Mouse (Mus musculus) brain, adult 2 months (tissue): Measurements from ENCODE around the gene Wnt2.
A peak's percentile ranks its signal among the peaks of the same experiment; 100 is the strongest.

Source experiments
- DNase-seq: peaks from one replicate; pipeline ENCODE4 v3.0.0; 2011; ENCODE audit warnings: low read depth, low spot score

Wnt2 gene

DNA sequence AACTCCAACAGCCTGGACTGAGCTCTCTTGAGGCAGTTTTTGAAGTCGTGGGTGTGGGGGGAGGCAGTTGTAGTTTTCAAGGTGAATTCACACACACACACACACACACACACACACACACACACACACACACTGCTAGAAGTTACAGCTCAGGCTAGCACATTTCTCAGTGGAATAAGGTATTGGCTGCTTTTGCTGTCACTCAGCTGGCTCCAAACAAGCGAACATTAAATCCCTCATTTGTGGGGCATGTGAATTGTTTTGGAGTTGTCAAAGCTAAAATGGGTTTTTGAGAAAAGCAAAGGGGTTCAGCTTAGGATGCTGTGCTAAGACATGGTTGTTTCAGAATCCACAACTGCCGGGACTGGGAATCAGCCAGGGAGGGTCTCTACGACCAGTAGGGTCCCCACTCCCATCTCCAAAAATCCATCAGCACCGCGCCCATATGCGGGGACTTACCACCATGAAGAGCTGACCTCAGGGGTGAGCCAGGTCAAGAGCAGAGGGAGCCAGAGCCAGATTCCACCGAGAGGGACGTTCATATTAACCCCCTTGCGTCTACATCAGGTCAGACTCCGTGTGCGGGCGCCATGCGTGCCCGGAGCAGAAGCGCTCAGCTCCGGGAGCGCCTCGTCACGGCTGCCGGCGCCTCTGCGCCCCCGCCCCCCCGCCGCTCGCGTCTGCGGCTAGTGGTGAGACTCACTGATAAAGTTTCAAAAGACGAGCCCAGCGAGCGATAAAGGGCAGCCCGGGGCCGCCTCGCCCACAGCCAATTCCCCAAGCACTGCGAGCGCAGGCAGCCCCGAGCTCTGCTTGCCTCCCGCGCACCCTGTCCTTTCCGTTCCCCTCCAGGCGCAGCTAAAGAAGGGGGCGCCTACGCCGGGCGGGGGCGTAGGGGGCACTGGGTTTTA lies at the start of gene Wnt2:
Wnt2 (minus strand) TSS at position 840 of the 911 bp plus-strand sequence.
- peak; percentile 64 for DNase-seq

DNA sequence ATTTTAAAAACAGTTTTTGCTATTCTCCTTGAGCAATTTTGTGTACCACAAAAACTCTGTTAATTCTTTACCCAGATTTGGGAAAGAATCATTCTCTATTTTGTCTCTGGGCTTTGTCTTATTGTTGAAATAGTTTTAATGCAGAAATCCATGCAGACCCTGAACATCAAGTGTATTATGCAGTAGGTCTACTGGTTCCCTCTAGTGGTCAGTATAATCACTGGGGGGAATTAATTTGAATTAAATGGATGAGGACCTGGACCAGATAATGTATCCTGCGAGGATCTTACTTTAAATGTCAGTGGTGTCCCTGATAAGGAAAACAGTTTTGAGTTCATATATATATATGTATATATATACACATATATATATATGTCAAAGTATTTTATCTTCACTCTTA lies 48.2 kb upstream of the Wnt2 start:
- peak; percentile 37 for DNase-seq

DNA sequence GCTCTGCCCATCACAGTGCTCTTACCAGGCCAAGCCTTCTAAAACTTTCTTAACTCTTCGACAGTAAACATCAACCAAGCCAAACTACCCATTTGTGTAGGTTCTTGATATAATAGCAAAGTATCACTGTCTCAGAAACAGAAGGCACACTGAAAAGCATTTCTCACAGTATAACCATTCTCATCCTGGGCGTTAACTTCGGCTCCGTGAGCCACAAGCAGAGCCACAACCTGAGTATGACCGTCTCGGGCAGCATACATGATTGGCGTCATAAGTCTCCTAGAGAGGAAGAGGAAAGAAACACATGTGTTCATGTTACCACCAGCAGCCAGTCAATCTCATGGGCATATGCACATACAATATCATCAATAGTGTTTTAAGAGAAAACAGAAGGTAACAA lies 46.6 kb upstream of the Wnt2 start:
- no peak for DNase-seq

DNA sequence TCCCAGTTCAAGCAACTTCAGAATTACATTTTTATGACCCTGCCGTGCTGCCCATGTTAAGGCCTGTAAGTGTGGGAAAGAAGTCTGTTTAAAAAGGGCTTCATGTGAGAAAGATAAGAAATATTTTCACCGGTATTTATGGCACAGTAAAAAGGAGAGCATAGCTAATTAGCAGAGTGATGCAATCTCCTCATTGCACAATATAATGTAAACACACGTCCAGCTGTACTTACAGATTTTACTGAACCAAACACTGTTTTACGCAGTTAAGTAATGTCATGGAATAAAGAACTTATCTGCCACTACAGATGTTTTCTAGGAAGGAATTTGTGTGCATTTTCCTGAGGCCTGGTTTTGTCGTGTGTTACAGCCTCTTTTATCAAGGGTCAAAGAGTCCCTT lies 46.2 kb upstream of the Wnt2 start:
- DNase-seq = no peak

DNA sequence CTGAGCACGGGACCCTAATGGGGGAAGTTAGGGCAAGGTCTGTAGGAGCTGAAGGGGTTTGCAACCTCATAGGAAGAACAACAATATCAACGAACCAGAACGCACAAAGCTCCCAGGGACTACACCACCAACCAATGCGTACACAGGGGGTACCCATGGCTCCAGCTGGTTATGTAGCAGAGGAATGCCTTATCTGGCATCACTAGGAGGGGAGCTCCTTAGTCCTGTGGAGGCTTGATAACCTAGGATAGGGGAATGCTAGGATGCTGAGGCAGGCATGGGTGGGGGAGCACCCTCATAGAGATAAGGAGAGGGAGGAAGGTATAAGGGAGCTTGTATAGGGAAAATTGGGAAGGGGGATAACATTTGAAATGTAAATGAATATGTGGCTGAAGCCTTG lies 27.5 kb upstream of the Wnt2 start:
- DNase-seq = no peak

DNA sequence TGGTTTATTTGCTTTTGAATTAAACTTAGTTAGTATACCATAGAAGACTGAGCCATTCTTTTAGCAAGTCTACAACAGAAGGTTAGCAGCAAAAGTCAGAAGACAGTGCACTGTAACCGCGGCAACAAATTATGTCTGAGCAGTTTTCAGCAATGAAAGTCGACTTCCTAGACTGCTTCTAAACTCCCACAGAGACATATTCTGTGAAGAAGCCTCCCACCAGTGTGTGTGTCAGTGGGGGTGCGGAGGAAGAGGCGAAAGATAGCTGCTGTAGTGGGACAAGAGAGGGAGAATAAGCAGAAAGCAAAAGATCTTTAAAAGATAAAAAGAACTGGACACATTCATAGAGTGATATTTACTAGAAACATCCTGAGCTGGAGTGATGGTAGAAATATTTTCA lies 21.3 kb upstream of the Wnt2 start:
- peak; percentile 72 for DNase-seq

DNA sequence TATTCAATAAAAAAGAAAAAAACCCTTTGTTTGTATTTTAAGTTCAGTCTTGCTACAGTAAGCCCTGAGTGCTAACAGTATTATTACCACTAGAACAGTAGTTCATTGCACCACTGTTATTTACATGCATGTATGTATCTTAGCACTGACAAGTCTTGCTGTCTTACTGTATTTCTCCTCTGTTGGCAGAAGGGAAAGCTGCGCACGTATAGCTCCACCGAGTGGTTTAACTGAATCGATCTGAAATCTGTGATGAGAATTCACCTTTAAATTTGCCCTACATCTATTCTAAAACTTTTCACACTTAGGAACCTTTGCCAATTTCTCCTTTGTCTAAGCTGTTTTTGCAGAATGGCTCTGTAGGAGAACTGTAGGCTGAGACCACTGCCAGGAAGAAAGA lies 13.9 kb upstream of the Wnt2 start:
- peak; percentile 34 for DNase-seq

DNA sequence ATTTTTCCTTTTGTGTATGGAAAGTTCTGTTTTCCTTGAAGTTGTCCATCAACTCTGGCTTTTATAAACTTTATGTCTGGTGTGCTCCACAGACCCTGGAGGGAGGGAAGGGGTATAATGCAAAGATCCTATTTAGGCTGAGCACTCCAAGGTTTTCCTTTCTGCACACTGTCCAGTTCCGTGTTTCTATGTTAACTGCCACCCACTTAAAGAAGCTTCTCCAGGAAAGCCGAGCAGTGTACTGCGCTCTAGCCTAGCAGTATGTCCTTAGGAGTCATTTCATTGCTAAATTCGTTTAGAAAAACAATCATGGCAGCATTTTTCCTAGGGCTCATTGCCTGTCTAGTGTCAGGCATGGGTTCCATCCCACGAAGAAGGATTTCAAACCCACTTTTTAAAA lies 12.8 kb upstream of the Wnt2 start:
- no peak for DNase-seq

DNA sequence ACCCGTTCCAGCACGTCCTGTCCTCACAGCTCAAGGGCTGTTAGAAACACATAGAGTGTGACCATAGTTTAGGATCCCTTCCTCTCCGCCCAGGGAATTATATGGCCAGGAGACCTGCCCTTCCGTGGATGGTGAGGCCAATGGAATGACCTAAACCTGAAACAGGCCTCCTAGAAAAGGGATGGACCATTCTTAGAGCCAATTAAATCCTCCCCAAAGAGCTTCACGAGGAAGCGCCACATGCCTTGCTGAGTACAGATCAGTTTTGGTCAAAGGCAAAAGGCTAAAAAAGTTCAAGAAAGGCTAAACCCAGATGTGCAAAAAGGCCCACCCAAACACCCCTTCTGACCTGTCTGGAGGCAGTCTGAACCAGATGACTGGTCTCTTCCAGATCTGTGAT lies 1.9 kb upstream of the Wnt2 start:
- no peak for DNase-seq

DNA sequence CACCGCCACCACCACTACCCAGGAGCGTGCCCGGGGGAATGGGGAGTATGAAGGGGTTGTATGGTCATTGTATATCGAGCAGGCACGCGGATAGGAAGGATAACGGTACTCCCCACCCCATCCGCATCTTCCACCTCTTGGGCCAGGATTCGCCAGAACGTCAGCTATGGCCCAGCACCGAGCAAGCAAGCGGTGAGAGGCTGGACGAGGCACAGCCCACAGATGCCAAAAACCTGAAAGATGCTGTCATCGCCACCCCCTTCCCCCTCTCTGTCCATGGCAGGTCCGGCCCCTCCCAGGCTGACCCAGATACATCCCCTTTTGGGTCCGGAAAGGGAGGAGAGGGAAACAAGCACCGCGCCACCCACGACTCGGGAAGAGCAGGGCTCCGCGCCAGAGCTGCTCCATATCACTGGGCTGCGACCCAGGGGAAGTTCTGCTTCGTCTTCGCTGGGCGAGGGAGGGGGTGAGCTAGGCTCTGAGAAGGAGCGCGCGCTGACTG lies 1.2 kb upstream of the Wnt2 start:
- DNase-seq = peak; percentile 56

DNA sequence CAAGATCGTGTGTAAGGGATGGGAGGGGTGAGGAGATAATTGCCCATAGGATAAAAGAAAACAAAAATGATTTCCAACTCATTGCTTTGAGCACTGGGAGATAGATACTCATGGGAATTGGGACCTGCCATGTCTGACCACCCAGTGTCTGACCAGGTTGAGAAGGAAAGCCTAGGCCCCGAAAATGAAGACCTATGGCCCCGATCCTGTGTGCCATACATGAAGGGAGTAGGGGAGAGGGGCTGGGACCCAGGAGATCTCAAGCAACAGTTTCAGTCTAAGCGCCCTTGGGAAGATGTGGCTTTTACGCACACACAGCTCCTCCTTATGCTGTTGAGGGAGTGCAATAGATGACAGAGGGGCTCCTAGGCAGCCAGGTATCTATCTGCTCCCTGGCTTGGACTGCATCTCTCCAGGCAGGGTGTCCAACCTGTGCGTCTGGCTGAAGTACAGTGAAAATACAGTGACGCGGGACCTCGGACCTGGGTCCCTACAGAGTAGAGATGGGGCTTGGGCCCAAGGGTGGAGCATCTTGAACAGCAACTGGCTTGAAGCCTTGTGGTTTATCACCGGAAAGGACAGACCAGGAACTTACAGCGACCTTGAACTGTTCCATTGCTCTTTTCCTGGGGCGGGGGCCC lies 603 bp upstream of the Wnt2 start:
- DNase-seq = no peak

DNA sequence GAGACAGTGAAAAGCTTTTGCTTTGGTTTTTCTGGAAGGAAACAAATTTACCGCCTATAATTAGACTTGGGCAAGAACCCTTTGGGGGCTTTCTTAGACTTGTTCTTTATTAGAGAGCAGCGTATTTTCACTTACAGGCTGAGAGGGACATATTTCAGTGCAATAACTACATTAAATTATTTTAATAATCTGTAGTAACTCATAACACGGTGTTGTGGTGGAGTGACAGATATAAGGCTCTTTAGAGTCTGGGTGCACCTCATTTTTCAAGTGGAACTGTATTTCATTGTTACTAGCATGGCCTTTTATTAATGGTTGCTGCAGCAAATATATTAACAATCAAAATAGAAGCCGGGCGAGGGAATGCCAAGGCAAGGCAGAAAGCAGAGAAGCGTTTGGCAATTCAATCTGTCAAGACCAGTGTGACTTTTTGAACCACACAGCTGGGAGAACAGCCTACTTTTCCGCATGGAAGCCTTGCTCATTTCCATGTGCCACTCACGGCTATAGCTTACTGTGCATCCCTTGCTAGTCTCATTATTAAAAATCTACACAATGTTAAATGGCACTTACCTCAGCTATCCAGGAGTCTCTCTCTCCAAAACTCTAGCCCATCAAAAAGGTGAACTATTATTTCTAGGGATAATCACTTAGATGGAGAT lies 6.1 kb downstream of the Wnt2 start:
- no peak for DNase-seq

DNA sequence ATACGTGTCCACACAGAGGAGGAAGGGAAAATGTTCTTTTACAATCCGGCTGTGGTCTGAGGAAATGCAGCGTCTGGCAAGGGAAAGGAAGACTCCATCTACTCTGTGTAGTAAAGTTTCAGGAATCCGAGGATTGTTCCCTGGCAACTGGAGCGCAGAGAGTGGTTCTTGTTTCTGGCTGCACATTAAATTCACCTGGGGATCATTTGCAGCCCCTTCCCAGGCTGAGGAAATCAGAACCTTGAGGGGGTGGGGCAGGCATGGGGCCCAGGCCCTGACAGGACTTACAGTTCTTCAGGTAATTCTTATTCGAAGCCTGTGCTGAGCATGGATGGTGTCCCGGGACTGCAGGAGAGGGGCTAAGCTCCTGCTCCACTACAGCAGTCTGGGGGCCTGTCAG lies 17.0 kb downstream of the Wnt2 start:
- no peak for DNase-seq

DNA sequence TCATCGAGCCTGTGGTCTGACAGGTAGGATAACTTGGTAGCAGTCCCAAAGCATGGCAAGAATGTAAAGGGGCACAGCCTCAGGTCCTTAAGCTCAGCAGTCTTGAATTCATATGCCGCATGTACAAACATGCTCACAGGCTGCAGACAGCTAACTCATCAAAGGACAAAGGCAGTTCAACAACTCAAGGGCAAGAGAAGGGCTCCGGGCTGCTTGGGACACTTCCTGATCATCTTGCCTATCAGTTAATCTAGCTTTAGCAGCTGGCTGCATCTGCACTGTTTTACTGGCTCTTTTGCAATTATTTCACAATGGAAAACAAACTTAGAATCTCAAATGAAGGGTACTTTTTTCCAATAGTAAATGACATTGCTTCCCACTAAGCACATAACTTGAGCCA lies 23.0 kb downstream of the Wnt2 start:
- DNase-seq = no peak

DNA sequence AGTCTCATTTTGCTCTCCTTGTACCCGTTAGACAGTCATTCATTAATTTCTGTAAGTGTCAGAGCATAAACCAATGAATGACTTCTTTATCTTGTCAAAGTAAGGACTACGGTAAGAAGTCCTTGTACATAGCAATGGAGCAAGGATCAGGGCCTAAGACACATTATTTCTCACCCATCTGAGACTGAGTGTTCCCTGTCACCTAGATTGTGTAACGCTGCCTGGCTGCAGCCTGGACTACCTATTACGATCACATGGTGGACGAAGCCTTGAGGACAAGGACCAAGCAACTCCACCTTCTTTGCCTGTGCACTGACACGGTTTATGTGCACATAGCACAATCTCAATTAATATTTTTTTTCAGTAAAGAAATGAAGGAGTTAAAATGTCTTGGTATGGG lies 28.3 kb downstream of the Wnt2 start:
- no peak for DNase-seq

DNA sequence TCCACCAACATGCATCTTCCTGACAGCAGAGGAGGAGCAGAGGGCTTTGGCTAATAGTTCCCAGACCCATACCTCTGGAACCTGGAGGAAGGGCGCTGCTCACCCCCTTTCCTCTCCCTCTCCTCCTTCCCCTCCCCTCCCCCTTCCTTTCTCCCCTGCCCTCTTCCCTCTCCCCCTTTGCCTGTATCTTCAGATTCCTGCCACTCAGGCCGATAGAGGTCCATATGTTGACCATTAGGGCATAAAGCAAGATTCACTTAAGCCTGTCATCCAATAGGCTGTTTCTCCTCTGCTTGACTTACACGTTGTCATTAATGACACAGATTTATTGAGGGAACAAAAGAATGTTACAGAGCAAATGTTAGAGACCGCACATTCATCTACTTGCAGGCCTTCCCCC lies 31.9 kb downstream of the Wnt2 start:
- DNase-seq = no peak

DNA sequence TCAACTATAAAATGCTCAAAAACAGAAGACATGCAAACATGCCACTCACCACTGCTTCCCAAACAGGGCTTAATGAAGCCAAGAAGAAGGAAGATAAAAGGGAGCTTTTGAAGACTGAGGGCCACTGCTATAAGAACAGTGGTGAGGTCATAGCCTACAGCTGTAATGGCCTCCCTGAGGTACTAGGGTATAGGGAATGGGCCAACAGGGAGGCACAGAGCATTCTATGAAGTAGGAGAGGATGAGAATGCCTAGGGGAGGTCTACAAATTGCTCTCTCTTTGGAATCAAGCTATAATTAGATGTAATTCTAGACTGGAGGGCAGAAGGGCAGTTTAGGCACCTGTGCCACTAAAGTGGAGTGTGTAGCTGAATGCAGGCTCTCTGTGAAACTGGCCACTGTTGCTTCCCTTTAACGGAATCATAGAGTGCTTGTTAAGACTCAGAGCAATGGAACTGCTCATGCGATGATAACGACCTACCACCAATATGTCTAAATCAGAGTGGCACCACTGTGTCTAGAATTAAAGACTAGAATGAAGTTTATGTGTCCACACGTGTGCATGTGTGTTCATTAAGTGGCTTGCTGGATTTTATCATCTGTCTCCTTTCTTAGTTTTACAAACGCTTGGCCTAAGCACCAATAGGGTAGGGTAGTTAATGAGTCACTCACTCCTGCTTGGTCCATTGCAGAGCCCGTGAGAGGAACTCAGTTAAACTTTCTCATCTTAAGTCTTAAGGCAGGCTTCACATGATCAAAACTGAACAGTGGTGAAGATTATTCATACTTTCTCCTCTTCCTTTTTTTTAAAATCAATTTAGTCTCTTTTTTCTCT lies 35.2 kb downstream of the Wnt2 start:
- DNase-seq = no peak

DNA sequence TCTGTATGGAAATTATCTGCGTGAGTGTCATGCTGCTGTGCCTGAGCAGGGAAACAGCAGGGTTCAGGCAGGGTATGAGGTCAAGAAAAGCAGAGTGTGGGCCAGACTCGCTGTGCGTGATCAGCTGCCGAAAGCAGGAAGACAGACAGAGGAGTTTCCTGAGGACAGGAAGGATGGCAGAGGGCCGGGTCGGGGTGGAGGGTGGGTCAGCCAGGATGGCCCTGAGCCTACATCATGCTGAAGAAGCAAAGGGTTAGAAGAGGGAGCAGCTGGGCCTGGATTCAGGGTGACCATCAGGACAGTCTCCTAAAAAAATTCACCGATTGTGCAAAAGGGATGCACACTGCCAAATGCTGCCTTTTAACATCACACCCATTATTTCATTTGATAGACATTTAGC lies 38.8 kb downstream of the Wnt2 start:
- no peak for DNase-seq

DNA sequence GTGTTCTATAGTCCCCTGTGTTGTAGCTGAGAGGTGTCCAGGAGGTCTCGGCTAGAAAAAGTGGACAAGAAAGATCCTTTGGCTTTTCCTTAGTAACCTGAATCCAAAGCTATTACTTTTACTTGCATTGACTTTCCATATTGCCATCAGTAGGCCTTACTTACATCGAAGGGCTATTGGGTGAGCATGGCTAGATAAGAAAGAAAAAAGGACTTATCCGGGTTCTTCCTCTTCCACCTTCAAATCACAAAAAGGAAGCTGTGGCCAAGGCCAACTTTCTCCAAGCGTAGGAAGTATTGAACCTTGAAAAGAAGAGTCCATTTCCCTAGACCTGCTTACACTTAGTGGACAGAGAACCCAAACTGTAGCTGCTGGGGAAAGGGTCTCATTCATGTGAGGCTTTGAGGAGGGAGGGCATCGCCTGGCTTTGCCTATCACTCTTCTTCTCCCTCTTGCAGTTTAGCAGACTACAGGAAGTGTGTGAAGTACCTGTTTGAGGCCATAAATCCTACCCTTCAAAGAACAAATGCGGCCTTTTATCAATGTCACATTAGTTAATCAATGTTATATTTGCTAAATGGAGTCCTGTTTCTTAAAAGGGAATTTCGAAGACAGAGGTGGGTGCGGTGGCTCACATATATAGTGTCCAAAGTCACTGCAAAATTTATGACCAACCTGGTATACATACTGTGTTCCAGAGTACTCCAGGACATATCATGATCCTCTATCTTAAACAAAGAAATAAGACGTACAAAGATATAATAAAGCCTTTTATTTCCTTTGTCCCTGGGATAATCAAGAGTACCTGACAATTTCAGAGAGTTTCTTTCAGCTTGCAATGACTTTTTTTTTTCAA lies 40.0 kb downstream of the Wnt2 start:
- no peak for DNase-seq

DNA sequence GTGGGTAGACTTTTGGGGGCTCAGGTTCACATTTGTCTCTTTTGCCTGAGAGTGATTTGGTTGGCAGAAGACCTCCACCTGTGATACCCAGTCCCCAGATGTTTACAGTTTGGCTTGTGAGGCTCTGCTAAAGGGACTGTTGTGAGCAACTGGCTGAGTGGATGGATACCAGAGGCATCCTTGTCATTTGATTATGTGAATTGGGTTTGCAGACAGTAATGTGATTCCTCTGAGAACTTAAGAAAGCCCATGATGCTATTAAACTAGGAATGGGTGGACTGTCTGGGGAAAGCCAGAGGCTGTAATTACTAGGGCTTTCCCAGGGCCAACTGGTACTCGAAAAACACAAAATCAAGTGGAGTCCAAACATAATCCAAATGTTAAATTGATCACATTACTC lies 51.0 kb downstream of the Wnt2 start:
- DNase-seq = no peak

DNA sequence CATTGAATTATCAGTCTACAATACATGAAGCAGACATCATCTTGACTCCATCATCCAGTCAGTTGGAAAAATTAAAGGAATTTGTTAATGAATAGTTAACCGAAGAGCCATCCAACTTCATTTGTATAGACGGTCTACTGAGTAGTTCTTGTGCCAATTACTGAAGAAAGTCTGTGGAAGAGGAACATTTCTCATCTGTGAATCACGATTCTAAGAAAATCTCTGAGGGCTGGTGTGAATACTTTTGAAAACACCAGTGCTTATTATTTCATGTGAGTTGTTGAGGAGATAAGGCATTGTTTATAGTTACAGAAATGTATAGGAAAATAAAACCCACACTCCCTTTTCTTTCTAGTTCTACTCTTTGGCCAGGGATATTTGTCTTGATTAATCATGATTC lies 51.5 kb downstream of the Wnt2 start:
- DNase-seq = peak; percentile 57
